Mouse (Mus musculus): ENCODE measurements around the gene Trdmt1. TPM values are rescaled to one million over a fixed set of nuclear protein-coding genes. Genes with fewer than 3 reads are reported as not detected.

The Trdmt1 gene
- polyA plus RNA-seq, 1 experiment, result 0.82 TPM

GRCm38 (mm10) chr2:13480744-13481143 is 63.7 kb downstream of the Trdmt1 start:
- Histone ChIP-seq H3K4me1 (peaks cover 3% of the 10 kb centered on the region; the same call in 1 of the 2 replicates), H3K36me3 (replicated peaks; ENCODE audit: low read length) (no peaks in the 10 kb centered on the region), H3K27me3 (replicated peaks) (peaks cover 4% of the 10 kb centered on the region), H3K4me3 (replicated peaks) (no peak overlapping the region), H3K9me3 (no peaks in the 10 kb centered on the region)
- TF ChIP-seq FLI1 (IDR thresholded peaks at IDR 0.05; ENCODE audit: low read length) (no peak), GATA1 (IDR thresholded peaks at IDR 0.05; ENCODE audit: borderline replicate concordance, low read length) (no peak)

- H3K27me3 ChIP-seq (replicated peaks), result peaks cover 2% of the 10 kb centered on the region
- TF ChIP-seq GATA1 (IDR thresholded peaks at IDR 0.05; ENCODE audit: borderline replicate concordance, low read length) (no peak), FLI1 (IDR thresholded peaks at IDR 0.05; ENCODE audit: low read length) (no peak)
- no peaks in the 10 kb centered on the region for H3K9me3 ChIP-seq
- no peaks in the 10 kb centered on the region for H3K36me3 ChIP-seq (replicated peaks; ENCODE audit: low read length)
- H3K4me3 ChIP-seq (replicated peaks), result no peak overlapping the region
- peaks cover 3% of the 10 kb centered on the region; the same call in 1 of the 2 replicates for H3K4me1 ChIP-seq
Observed at GRCm38 (mm10) chr2:13479165-13479564, 65.3 kb downstream of the Trdmt1 start.

GRCm38 (mm10) chr2:13470108-13470507 is 74.4 kb downstream of the Trdmt1 start:
- Histone ChIP-seq H3K4me1 (peaks cover 14% of the 10 kb centered on the region), H3K27me3 (replicated peaks) (peaks cover 1% of the 10 kb centered on the region), H3K4me3 (replicated peaks) (no peak overlapping the region), H3K36me3 (replicated peaks; ENCODE audit: low read length) (no peaks in the 10 kb centered on the region), H3K9me3 (no peaks in the 10 kb centered on the region)
- TF ChIP-seq GATA1 (IDR thresholded peaks at IDR 0.05; ENCODE audit: borderline replicate concordance, low read length), result no peak
- TF ChIP-seq FLI1 (IDR thresholded peaks at IDR 0.05; ENCODE audit: low read length), result no peak

GRCm38 (mm10) chr2:13469641-13470040 is 74.8 kb downstream of the Trdmt1 start:
- TF ChIP-seq FLI1 (IDR thresholded peaks at IDR 0.05; ENCODE audit: low read length) (no peak), GATA1 (IDR thresholded peaks at IDR 0.05; ENCODE audit: borderline replicate concordance, low read length) (no peak)

GRCm38 (mm10) chr2:13466685-13467084 is 77.8 kb downstream of the Trdmt1 start:
- peaks cover 7% of the 10 kb centered on the region for H3K4me1 ChIP-seq
- no peaks in the 10 kb centered on the region for H3K9me3 ChIP-seq
- no peaks in the 10 kb centered on the region for H3K36me3 ChIP-seq (replicated peaks; ENCODE audit: low read length)
- H3K27me3 ChIP-seq (replicated peaks), result peaks cover 1% of the 10 kb centered on the region
- TF ChIP-seq FLI1 (IDR thresholded peaks at IDR 0.05; ENCODE audit: low read length) (no peak), GATA1 (IDR thresholded peaks at IDR 0.05; ENCODE audit: borderline replicate concordance, low read length) (no peak)
- H3K4me3 ChIP-seq (replicated peaks), result no peak overlapping the region

More at GRCm38 (mm10) chr2:13469641-13470040, 74.8 kb downstream of the Trdmt1 start:
- no peak overlapping the region for H3K4me3 ChIP-seq (replicated peaks)
- peaks cover 1% of the 10 kb centered on the region for H3K27me3 ChIP-seq (replicated peaks)
- H3K9me3 ChIP-seq, result no peaks in the 10 kb centered on the region
- no peaks in the 10 kb centered on the region for H3K36me3 ChIP-seq (replicated peaks; ENCODE audit: low read length)
- H3K4me1 ChIP-seq, result peaks cover 14% of the 10 kb centered on the region

Other genes starting within 250 kb of the Trdmt1 start
- not detected in 2 replicates for gene Cubn, start 52.9 kb downstream of the Trdmt1 start, polyA plus RNA-seq (2012; ENCODE audit: insufficient read depth, low replicate concordance)
- gene Vim, start 29.3 kb upstream of the Trdmt1 start, polyA plus RNA-seq (2012; ENCODE audit: insufficient read depth, low replicate concordance), result 168 and 727 TPM in 2 replicates
- 0.50 TPM in 1 of 2 replicates, not detected in the other for gene St8sia6, start 249.4 kb upstream of the Trdmt1 start, polyA plus RNA-seq (2012; ENCODE audit: insufficient read depth, low replicate concordance)